33 mouse cellular contexts compared by ENCODE assay signal in the genomic region with DNA sequence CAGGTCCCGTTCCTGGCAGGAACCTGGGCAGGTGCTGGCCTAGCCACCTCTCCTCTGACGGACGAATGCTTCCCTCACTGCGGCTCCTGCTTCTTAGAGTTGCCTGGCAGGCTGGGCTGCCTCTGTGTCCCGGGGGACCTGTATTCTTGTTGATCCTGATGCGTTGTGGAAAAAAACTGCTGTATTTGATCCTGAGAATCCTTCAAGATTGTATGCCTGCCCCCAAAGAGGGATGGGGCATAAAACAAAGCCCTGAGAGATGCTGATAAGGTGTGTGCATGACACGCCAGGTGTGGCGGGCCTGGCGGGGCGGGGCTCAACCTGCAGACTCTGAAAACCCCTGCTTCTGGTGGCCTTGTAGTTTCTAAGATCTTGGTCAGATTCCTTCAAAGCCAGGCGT. TPM values are rescaled to one million over a fixed set of nuclear protein-coding genes. Genes with fewer than 3 reads are reported as not detected.
"Had no signal": no experiment of that assay in that cellular context is flagged by ENCODE, and none has a peak within 500 bp of the region (broad histone marks: within the 10 kb centered on the region; RNA-seq: fewer than 3 reads in every experiment).

Gene Gcnt7, minus strand, starts transcription at position 101 of the 400 bp plus-strand sequence.

- H3K9ac ChIP-seq: limb, embryonic 12.5 days; limb, embryonic 13.5 days; limb, embryonic 15.5 days; liver, embryonic 12.5 days; liver, embryonic 13.5 days; liver, embryonic 14.5 days; liver, embryonic 15.5 days; liver, postnatal 0 days; lung, embryonic 14.5 days; lung, embryonic 15.5 days; midbrain, embryonic 12.5 days; midbrain, embryonic 13.5 days; midbrain, embryonic 15.5 days had no signal

- DNase-seq: left cerebral cortex, postnatal 4 days; liver; liver, embryonic 13.5 days; liver, postnatal 0 days; lung, adult 18-20 months; lung, adult 2 months; lung, embryonic 14.5 days; lung, postnatal 10 days; lung, postnatal 14 days; lung, postnatal 36 days; lung, postnatal 4 days; midbrain, embryonic 14.5 days had no signal

- ATAC-seq: liver, embryonic 12.5 days; liver, postnatal 0 days; lung, postnatal 0 days; midbrain, embryonic 13.5 days; midbrain, embryonic 15.5 days; midbrain, embryonic 16.5 days had no signal

- H3K4me3 ChIP-seq: left cerebral cortex, adult 2 months; limb, embryonic 10.5 days; limb, embryonic 12.5 days; limb, embryonic 13.5 days; limb, embryonic 15.5 days; liver, embryonic 12.5 days; liver, embryonic 13.5 days; liver, embryonic 15.5 days; lung, embryonic 15.5 days; megakaryocyte, embryonic 14.5 days; midbrain, embryonic 10.5 days; midbrain, embryonic 12.5 days; midbrain, embryonic 13.5 days; midbrain, embryonic 15.5 days; myocyte had no signal

- H3K9me3 ChIP-seq: limb, embryonic 10.5 days; limb, embryonic 12.5 days; limb, embryonic 13.5 days; limb, embryonic 15.5 days; liver, embryonic 12.5 days; liver, embryonic 13.5 days; liver, embryonic 15.5 days; lung, embryonic 15.5 days; megakaryocyte, embryonic 14.5 days; midbrain, embryonic 10.5 days; midbrain, embryonic 12.5 days; midbrain, embryonic 13.5 days; midbrain, embryonic 15.5 days had no signal

- H3K27me3 ChIP-seq: limb, embryonic 12.5 days; limb, embryonic 13.5 days; limb, embryonic 15.5 days; liver, embryonic 12.5 days; liver, embryonic 13.5 days; liver, embryonic 15.5 days; lung, embryonic 15.5 days; megakaryocyte, embryonic 14.5 days; midbrain, embryonic 12.5 days; midbrain, embryonic 13.5 days; midbrain, embryonic 15.5 days had no signal

- H3K4me2 ChIP-seq: limb, embryonic 12.5 days; limb, embryonic 13.5 days; limb, embryonic 15.5 days; liver, embryonic 11.5 days; liver, embryonic 12.5 days; liver, embryonic 13.5 days; liver, embryonic 15.5 days; lung, embryonic 14.5 days; lung, embryonic 15.5 days; midbrain, embryonic 11.5 days; midbrain, embryonic 12.5 days; midbrain, embryonic 13.5 days; midbrain, embryonic 15.5 days had no signal

- H3K4me1 ChIP-seq: limb, embryonic 12.5 days; limb, embryonic 13.5 days; limb, embryonic 15.5 days; liver, embryonic 12.5 days; liver, embryonic 13.5 days; liver, embryonic 15.5 days; lung, embryonic 15.5 days; midbrain, embryonic 10.5 days; midbrain, embryonic 12.5 days; midbrain, embryonic 13.5 days; midbrain, embryonic 15.5 days had no signal

- H3K27ac ChIP-seq: left cerebral cortex, adult 2 months; limb, embryonic 10.5 days; limb, embryonic 12.5 days; limb, embryonic 13.5 days; limb, embryonic 15.5 days; liver, embryonic 12.5 days; liver, embryonic 13.5 days; liver, embryonic 14.5 days; liver, embryonic 15.5 days; lung, embryonic 15.5 days; macrophage; midbrain, embryonic 10.5 days; midbrain, embryonic 12.5 days; midbrain, embryonic 13.5 days; midbrain, embryonic 15.5 days had no signal

RNA-seq across cellular contexts. Expression of gene Gcnt7, which starts in this region (rescaled TPM):
- polyA plus RNA-seq: liver, adult 2 months; lung, adult 2 months; macrophage had no signal
